Mouse (Mus musculus): ENCODE measurements at regions not wholly inside any gene's neighbourhood (a gene's known extent, or its start where the extent isn't known, plus 50 kb on each side); places are given as distances from the start of the nearest gene placed in this dataset.
A peak's percentile ranks its signal among the peaks of the same experiment; 100 is the strongest.

DNA sequence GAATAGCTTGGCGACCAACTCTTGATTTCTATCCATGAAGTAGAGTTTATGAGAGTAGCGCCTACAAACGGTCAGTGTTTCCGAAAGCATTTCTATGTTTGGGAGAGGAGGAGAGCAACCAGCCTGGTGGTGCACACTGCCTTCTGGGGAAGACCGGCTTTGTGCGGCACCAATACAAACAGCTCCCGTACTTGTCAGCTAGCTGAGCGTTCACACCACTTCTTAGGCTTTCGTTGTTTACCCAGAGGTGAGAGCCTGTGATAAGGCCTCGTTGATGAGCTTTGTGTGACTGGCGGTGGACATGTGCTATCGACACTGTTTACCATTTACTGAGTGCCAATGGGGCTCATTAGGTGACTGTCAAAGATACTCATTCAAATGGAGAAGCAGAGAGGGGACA, 162.0 kb downstream of the Chic2 start:
- no peak for DNase-seq

DNA sequence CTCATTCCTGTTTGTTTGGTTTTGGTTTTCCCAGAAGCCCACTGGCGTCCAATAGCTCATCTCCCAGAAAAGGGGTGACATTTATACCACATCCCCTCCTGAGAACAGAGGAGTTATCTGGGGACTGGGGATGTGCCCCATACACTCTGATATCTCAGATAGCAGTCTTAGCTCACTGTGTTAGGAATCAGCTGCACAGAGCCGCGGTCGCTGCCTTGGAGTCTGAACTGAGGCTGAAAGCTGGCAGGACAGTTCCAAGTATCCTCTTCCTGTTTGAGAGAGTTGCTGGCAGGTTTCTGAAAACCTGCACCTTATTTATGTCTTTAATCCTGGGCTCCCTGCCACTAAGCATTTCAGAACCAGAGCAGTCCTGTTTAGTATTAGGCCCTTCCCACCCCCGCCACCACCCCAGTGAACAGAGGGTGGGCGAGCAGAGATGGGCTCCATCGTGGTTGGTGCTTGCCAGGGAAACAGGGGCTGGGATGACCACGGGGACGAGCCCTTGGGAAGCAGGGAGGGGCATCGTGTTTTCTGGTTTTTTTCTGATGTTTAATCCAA, 163.8 kb downstream of the Chic2 start:
- no peak for DNase-seq

DNA sequence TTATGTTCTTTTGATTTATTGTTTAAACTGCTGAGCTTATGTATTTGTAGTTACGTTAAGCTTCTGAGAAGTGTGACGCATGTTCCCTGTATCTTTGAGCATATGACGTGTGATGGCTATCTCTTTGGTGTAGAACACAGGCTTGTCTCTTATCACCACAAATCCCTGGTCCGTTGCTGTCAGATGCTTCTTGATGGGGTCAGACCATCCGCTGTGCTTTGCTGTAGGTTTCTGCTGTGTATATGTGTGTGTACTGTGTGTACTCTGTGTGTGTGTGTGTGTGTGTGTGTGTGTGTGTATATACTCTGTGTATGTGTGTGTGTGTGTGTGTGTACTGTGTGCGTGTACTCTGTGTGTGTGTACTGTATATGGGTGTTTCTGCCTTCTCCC, 164.5 kb downstream of the Chic2 start:
- DNase-seq = no peak

DNA sequence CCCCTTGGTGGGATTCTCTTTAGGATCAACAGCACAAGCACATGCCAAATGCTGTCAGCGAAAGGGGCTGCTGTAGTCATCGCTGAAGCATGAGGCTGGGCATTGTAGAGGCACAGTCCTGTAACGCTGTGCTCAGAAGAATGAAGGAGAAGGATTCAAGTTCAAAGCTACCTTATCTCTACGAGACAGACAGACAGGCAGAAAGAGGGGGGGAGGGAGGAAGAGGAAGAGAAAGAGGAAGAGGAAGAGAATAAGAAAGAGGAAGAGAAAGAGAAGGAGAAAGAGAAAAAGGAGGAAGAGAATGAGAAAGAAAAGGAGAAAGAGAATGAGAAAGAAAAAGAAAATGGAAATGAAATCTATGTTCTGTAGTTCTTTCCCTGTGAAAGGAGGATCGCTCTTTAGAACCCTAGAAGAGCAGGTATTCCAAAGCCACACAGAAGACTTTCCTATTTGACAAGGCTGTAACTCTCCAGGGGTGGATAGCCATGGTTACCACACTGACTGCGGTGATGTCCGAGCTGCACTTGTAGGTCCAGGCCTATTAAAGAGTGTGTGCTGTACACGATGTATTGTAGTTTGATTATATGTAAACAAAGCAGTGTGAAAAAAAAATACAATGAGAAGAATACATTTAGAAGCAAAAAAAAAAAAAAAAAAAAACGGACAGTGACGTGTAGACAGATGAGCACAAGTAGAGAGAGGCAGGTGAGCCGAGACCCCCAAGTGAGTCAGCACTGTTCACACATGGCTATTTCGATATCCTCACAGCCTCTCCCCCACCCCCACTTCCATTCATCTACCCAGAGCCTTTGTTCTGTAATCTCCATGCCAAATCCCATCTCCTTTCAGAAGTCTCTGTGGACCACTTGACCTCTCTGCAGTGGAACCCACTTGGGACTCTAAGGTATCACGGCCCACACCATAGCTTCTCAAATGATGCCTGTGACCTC, 165.2 kb downstream of the Chic2 start:
- DNase-seq = no peak

DNA sequence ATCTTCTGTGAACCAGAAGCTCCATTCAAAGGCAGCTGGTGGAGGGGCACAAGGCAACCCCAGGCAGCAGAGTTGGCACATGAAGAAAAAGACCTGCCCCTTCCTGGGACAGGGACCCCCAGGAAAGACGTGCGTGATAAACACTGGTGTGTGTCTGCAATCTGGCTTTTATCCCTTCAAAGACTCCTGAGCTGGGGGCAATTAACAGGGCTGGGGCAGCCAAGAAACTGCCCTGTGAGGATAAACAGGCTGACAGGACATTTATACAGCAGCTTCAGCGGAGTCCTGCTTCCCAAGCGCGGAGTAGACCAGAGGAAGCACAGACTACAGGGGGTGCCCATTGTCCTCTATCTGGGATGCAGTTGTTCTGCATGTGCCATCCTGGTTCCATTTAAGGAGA, 167.0 kb downstream of the Chic2 start:
- no peak for DNase-seq

DNA sequence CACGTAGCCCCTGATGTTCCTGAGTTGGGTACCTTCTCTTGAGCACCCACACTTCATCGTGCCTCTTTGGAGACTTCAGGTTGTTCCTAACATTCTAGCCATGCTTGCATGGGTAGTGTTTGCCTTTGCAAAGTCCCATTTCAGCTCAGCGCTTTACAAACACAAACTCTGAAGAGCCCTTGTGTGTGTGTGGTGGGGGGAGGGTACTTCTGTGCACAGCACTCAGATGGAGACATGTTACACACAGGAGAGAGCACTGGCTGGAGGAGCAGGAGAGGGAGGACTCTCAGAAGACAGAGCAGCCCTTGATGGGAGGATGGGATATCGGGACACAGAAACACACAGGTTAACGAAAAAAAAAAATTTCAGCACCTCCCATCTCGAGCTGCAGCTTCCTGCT, 167.4 kb downstream of the Chic2 start:
- DNase-seq = no peak

DNA sequence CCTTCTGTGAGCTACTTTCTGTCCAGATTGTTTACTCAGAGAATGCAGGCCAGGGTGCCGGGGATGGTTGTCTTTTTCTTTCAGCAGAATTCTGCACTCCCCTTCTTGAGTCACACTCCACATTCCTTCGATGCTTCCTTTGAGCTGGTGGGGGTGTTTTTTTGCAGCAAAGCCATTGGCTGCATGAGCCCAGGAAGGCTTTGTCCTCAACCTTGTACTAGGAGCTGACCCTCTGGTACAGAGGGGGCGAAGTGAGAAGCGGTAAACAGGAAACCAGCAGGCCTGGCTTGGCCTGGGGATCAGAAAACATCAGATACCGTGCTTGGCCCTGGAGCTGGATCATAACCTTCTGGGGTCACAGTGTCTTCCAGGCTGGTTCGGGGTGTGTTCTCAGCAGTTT, 169.9 kb downstream of the Chic2 start:
- DNase-seq = no peak

DNA sequence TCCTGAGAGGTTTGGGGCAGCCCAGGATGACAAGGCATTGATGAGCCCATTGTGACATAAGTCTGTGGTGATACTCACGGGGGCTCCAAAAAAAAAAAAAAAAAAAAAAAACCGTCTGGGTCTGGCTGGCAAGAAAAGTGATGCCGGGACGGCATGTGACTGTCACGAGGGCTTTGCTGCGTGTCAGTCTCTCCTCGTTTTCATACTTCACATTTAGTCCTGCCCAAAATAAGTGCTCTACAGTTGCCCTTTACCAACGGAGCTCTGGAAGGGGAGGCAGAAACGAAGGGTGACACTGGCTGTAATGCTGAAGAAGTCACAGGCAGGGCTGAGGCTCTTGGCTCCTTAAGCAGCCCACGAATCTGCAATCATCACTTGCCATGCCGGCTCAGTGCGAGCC, 167.9 kb upstream of the Lnx1 start:
- DNase-seq = no peak

DNA sequence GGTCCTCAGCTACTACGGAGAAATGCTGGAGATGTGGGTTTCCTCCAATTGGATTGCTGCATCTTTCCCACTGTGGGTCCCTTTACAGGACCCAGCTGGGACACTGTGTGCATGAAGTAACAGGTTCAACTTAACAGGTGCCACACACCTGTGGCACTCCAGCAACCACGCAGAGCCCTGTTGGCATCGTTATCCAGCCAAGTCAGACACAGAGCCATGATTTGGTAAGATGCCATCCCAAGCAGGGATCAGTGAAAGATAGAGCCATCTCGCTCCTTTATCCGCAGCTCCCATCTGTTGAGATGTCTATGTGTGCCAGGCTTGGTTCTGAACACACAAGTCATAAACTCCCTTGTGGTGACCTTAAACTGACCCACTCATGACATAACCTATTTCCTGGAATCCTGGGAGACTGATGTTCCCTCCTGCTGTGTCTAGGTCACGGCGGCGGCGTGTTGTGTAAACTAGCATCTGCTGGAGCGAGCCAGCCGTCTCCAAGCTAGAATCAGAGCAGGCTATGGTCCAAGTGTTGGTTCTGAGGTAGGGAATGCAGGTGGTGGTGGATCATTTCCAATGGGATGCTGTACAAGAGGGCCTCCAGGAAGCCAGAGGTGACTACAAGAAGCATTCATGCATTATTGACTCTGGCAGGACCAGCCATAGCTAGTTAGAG, 164.5 kb upstream of the Lnx1 start:
- DNase-seq = no peak

DNA sequence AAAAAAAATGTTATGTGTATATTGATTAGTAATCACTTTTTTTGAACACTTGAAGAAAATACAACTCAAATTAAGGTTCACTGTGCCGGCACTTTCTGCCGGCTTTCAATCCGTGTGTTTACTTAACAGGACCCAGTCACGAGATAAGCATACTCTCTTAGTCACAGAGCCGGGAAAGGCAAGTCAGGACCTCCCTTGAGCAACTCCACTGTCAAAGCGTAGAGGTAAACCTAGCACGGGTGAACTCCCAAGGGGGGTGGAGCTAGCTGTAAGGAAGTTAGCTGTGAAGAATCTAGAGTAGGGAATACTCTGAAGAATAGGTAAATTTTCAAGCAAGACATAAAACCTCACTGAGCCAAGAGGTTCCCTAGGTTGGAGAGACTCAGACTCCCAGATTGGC, 164.0 kb upstream of the Lnx1 start:
- DNase-seq = no peak

DNA sequence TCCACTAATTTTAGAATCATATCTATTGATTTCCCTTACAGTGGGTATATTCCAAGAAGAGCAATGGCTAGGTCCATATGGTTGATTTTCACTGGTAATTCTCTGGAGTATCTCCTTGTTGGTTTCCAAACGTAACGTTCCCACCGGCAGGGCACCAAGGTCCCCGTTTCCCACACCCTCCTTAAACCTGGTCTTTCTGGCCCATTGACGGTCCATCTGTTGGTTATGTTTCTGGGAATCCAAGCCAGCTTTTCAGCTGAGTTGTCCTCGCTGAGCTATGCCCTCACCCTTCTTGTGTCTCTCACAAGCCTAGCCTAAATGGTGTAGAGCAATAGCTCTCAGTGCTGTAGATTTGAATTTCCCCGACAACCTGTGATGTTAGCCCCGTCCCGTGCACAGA, 162.7 kb upstream of the Lnx1 start:
- no peak for DNase-seq

DNA sequence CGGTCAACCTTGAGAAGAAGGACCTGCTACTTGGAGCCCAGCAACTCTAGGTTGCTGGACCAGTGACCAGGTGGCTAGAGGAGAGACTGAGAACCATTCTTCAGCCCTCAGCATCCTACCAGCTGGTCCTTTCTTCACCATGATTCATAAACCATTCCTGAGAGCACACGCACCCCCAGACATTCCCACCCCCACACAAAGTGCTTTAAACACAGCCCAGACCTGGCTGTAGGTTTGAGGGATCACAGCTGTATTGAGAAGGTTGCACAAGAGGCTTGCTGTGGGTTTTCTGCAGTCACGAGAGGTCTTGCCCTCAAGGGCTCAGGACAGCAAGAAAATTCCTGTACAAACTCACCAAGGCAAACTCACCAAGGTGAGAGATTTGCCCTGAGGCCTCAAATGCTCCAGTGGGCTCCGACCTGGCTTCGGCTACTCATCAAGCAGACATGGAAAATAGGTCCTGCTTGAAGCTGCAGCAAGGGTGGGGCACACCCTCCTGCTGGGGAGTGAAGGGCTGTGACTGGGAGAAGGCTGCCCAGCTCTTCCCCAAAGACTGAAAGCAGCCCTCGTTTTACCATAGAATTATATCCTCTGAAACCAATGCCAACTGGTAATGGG, 161.9 kb upstream of the Lnx1 start:
- DNase-seq = no peak

DNA sequence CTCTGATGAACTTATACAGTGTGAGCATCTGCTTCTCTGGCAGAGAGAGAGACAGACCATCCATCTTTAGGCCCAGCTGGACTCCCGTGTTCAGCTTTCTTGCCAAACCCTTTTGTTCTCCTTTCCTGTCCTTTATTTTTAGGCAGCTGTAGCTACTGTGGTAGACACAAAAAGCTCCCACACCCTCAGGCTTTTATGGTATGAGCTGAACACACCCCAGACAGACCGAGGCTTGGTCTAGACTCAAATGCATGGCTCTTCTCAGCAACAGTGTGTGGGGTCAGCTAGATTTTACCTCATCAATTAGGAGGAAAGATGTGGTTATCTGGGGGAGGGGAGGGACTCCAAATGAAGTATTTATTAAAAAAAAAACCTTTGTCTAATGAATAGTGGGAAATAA, 158.6 kb upstream of the Lnx1 start:
- no peak for DNase-seq

DNA sequence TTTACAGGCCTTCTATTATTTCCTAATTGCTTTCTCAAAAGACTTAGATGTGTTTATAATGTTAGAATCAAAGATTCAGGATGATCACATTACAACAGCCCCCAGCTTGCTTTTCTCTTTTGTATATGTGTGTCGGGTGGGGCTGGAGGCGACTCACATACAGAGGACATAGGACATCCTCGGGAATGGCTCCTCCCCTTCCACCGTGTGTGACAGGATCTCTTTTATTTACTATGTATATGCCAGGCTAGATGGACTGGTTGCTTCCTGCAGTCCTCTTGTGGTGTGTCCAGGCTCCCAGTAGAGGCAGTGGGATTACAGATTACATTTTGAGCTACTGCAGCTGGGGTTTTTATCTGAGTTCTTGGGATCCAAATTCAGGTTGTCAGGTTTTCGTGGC, 155.1 kb upstream of the Lnx1 start:
- no peak for DNase-seq

DNA sequence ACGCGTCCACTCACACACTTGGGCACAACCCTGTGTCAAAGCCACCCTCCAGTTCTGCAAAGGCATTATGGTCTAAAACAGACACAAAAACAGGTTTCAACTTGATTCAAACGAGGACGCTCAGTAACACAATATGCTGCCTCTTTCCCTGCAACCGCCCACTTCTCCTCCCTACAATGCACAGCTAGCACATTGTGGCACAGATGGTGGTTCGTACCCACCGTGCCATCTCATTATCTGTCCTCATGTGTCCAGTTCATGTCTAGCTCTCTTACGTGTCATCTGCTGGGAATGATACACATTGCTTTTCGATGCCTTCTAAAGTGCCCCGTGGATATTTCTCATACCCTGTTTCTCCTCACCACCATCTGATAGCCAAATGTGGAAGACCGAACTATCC, 154.4 kb upstream of the Lnx1 start:
- DNase-seq = no peak

DNA sequence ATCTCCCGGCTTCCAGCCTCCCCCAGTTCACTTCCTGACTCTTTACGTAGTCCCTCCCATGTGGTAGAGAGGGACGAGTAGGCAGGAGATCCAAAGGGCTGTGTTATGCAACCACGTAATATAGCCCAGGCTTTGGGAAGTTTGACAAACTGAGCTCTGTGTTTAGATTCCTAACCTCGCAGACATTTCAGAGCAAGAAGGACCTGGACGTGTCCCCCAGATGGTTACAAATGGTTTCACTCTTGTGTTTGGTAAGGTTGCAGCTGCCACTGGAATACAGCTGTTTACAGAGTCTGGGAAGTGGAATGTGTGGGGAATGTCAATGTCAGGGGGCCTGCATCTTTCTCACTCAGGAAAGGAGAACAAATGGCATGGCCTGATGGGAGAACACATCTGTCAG, 145.1 kb upstream of the Lnx1 start:
- no peak for DNase-seq

DNA sequence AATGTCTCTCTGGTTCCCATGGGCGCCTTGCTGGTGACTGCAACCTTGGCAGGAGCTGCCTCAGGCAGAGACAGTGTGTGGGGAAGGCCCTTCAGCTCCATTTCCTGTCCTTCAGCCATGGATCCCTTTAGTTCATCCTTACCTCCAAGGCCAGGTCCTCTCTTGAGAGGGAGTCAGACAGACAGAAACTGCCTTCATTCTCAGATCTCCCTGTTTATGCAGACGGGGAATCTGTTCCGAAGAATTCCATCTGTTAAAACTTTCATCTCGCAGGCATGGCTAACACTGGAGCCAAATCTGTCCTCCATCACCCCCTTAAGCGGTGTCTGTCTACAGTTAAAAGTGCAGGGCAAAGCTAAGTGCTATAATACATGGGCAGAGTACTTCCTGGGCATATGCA, 144.0 kb upstream of the Lnx1 start:
- no peak for DNase-seq

DNA sequence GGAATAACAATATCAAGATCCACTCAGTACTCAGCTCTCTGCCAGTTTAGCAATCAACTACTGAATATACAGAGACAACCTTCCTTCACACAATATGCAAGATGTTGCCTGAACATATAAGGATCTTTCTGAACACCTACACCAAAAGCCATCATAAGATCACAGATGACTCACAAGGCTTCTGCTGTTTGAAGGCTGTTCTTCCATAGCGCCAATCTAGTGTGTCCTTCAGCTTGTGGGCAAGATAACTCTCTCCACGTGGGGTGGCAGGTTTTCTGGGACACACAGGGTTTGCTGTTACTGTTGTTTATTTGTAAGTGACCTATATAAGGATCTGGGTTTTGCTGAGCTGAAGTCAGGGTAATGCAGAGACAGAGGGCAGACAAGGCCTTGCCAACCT, 131.7 kb upstream of the Lnx1 start:
- DNase-seq = no peak

DNA sequence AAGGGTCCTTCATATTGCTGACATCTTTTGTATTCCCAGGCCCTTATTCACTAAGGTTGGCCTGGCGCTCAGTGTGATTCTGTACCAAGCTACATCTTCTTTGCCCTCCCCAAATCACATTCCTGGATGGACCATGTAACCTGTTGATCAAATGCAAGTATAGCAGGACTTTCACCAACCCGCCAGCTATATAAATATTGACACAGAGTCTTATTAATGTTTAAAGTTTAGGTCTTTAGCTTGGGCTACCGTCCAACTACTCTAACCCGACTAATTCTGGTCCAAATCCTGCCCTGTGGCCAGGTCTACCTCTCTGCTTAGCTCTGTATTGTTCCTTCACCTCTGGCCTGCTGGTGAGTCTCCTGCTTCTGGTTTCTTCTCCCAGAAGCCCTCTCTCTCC, 131.2 kb upstream of the Lnx1 start:
- DNase-seq = no peak

DNA sequence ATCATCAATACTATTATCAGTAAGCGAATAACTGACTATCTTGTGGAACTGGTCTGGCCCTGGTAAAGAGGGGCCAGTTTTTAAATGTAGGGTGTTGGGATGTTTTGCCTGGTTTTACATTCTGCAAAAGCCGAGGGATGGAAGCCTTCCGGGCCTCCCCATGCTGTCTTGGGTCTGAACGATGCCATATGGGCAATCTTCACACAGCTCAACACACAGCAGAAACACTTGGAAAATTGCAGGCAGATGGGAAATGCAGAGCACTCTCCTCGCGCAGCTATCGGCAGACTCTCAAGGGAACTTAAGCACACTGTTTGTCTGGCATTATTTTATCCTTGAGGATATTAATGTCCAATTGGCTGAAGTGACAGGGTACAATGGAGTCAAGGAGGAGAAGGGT, 129.3 kb upstream of the Lnx1 start:
- peak; percentile 43 for DNase-seq

DNA sequence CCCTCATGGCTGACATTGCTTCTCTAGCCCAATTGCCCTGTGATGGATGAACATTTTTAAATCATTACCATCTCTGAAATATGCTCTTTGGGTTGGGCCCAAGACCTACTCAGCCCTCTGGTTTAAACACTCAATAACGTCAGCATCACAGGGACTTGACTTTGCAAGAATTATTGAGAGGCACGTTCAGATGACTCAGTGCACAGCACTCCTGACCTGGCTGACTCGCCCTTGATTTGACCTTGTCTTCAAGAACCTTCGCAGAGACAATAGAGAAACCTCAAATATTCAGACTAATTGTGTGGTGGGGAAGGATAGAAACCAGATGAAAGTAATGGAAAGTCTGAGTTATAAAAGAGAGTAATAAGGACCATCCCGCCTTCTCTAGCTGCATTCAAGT, 127.9 kb upstream of the Lnx1 start:
- DNase-seq = peak; percentile 17

DNA sequence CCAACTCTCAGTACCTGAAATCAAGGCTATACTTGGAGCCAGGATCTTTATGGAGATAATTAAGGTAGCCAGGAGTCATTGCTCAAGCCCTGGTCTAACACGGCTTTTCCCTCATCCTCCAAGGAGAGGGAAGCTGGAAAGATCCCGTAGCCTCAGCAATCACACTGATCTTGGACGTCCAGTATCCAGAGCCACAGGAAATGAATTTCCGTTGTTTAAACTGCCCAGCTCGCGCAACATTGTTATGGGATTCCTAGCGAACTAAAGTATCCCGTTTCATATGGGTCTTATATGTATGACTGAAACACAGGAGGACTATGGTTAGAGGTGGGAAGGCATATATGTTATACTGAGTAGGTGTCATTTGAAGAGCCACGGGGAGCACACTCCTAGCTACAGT, 126.3 kb upstream of the Lnx1 start:
- no peak for DNase-seq

DNA sequence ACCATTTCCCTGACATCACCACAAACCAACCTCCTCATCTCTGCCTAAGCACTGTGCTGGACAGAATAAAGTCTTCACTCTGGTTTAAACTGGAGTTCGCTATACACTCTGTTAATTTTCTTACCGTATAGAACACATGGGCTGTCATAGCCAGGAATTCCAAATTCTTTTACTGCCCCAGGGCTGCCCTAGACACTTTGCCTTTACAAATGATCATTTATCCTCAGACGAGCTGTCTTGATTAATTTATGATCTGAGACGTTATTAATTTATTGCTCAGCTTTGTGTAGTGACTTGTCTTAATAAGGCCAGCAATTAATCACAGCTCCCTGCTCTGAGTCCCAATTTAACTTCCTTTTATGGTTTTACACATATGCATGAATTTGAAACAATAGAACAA, 125.2 kb upstream of the Lnx1 start:
- DNase-seq = peak; percentile 43
